Mouse (Mus musculus) retina, postnatal 7 days (tissue): Measurements from ENCODE around the gene Aldh1a1.
A peak's percentile ranks its signal among the peaks of the same experiment; 100 is the strongest.
"Not testable (repeated sequence)": the region's sequence is repeated elsewhere in the genome, so short reads cannot be mapped to it uniquely, and the experiment has no call there.

ENCODE experiments used
- DNase-seq: peaks from one replicate; pipeline ENCODE4 v3.0.0-alpha.2; 2012; ENCODE audit warnings: low read depth, low spot score

The Aldh1a1 gene

GRCm38 (mm10) chr19:20492491-20492890, at the start of gene Aldh1a1:
Gene Aldh1a1, plus strand, starts transcription at chr19:20492715.
- no peak for DNase-seq

- DNase-seq, result no peak
Measured at GRCm38 (mm10) chr19:20447807-20448206, 44.7 kb upstream of the Aldh1a1 start.

- peak; percentile 14 for DNase-seq
Measured at GRCm38 (mm10) chr19:20449546-20449945, 43.0 kb upstream of the Aldh1a1 start.

- DNase-seq, result no peak
Measured at GRCm38 (mm10) chr19:20451045-20451444, 41.5 kb upstream of the Aldh1a1 start.

- DNase-seq, result no peak
Measured at GRCm38 (mm10) chr19:20484497-20484896, 8.0 kb upstream of the Aldh1a1 start.

GRCm38 (mm10) chr19:20491950-20492349, 565 bp upstream of the Aldh1a1 start:
- DNase-seq, result no peak

GRCm38 (mm10) chr19:20496476-20496875, 4.0 kb downstream of the Aldh1a1 start:
- DNase-seq, result no peak

GRCm38 (mm10) chr19:20505359-20505758, 12.8 kb downstream of the Aldh1a1 start:
- no peak for DNase-seq

- no peak for DNase-seq
Measured at GRCm38 (mm10) chr19:20506936-20507615, 14.6 kb downstream of the Aldh1a1 start.

GRCm38 (mm10) chr19:20508609-20509008, 16.1 kb downstream of the Aldh1a1 start:
- DNase-seq, result no peak

- no peak for DNase-seq
Measured at GRCm38 (mm10) chr19:20511971-20512370, 19.5 kb downstream of the Aldh1a1 start.

- no peak for DNase-seq
Measured at GRCm38 (mm10) chr19:20513181-20513580, 20.7 kb downstream of the Aldh1a1 start.

GRCm38 (mm10) chr19:20513688-20514361, 21.3 kb downstream of the Aldh1a1 start:
- no peak for DNase-seq

GRCm38 (mm10) chr19:20516481-20516880, 24.0 kb downstream of the Aldh1a1 start:
- DNase-seq, result no peak

GRCm38 (mm10) chr19:20529156-20529555, 36.6 kb downstream of the Aldh1a1 start:
- not testable (repeated sequence) for DNase-seq

GRCm38 (mm10) chr19:20529921-20530696, 37.6 kb downstream of the Aldh1a1 start:
- no peak for DNase-seq

GRCm38 (mm10) chr19:20536538-20536937, 44.0 kb downstream of the Aldh1a1 start:
- no peak for DNase-seq

- DNase-seq, result no peak
Measured at GRCm38 (mm10) chr19:20541044-20541443, 48.5 kb downstream of the Aldh1a1 start.

GRCm38 (mm10) chr19:20541924-20542323, 49.4 kb downstream of the Aldh1a1 start:
- no peak for DNase-seq

- DNase-seq, result no peak
Measured at GRCm38 (mm10) chr19:20543816-20544215, 51.3 kb downstream of the Aldh1a1 start.

GRCm38 (mm10) chr19:20544941-20545340, 52.4 kb downstream of the Aldh1a1 start:
- no peak for DNase-seq

GRCm38 (mm10) chr19:20547025-20547424, 54.5 kb downstream of the Aldh1a1 start:
- no peak for DNase-seq
